33 mouse cellular contexts compared by ENCODE assay signal in the genomic region with DNA sequence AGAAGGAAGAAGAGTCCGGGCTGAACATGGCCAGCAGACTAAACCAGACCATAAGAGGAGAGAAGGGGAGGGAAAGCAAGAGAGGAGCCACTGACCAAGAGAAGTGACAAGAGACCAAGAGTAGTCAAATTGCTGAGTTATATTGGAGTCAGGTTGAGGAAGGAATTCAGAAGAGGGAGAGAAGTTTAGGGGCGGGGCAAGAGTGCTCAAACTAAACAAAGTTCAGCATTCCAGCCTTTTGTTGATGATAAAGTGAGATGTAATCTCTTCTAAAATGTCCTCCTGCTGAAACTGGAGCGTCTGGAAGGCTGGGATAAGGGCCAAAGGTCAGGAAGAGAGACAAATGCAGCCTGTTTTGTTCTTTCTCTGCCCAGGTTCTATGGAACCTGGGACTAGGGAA. TPM values are rescaled to one million over a fixed set of nuclear protein-coding genes. Genes with fewer than 3 reads are reported as not detected.
A peak's percentile ranks its signal among the peaks of the same experiment; 100 is the strongest.
DNase-seq lines count a peak whose midpoint lies in the region; ATAC-seq and TF ChIP-seq lines count a peak whose summit lies in the region.
"Had no signal": no experiment of that assay in that cellular context is flagged by ENCODE, and none has a peak within 500 bp of the region (broad histone marks: within the 10 kb centered on the region; RNA-seq: fewer than 3 reads in every experiment).

No protein-coding gene starts in this region.

- DNase-seq in kidney, adult 2 months: peak; percentile 45
- no peak for DNase-seq in kidney, postnatal 14 days
- DNase-seq in kidney, postnatal 0 days (ENCODE audit: low spot score): peak; percentile 74
- DNase-seq in kidney, postnatal 10 days: no peak
- peak; percentile 89 for DNase-seq in R1 (ENCODE audit: low read depth, low spot score)
- no peak for DNase-seq in embryonic facial prominence, embryonic 10.5 days (ENCODE audit: low spot score)
- DNase-seq in cerebellum, postnatal 14 days: no peak
- DNase-seq: adrenal gland, adult 2 months; adrenal gland, postnatal 36 days; cerebellum, adult 8-10 months; cerebellum, postnatal 36 days; gastrocnemius, adult 2 months; heart, adult 2 months; heart, postnatal 14 days; layer of hippocampus, postnatal 36 days; liver, embryonic 13.5 days; lung, adult 18-20 months; lung, postnatal 4 days; right cerebral cortex, adult 18-20 months; spleen, adult 18-20 months had no signal

- H3K36me3 ChIP-seq in kidney, adult 2 months (ENCODE audit: control insufficient read depth, insufficient read depth, low read length): no peaks in the 10 kb centered on the region
- H3K36me3 ChIP-seq in kidney, postnatal 0 days (ENCODE audit: insufficient read depth, low read length): no peaks in the 10 kb centered on the region
- H3K36me3 ChIP-seq in embryonic facial prominence, embryonic 10.5 days (replicated peaks): no peaks in the 10 kb centered on the region
- H3K36me3 ChIP-seq: intestine, embryonic 15.5 days; limb, embryonic 10.5 days; limb, embryonic 15.5 days; liver, embryonic 13.5 days; midbrain, embryonic 12.5 days; neural tube, embryonic 12.5 days had no signal

- H3K4me1 ChIP-seq in kidney, adult 2 months (ENCODE audit: control insufficient read depth, insufficient read depth, low read length): peaks cover 9% of the 10 kb centered on the region; the same call in 1 of the 2 replicates
- peaks cover 14% of the 10 kb centered on the region; the same call in 1 of the 2 replicates for H3K4me1 ChIP-seq in kidney, postnatal 0 days (replicated peaks; ENCODE audit: insufficient read depth, low read length)
- H3K4me1 ChIP-seq in embryonic facial prominence, embryonic 10.5 days: peaks cover 40% of the 10 kb centered on the region
- H3K4me1 ChIP-seq: megakaryocyte, embryonic 14.5 days; neural tube, embryonic 12.5 days had no signal

- no peaks in the 10 kb centered on the region for H3K9me3 ChIP-seq in kidney, postnatal 0 days (replicated peaks; ENCODE audit: low read length)
- H3K9me3 ChIP-seq in embryonic facial prominence, embryonic 10.5 days: no peaks in the 10 kb centered on the region
- H3K9me3 ChIP-seq: intestine, embryonic 15.5 days; limb, embryonic 10.5 days; limb, embryonic 15.5 days; liver, embryonic 13.5 days; megakaryocyte, embryonic 14.5 days; midbrain, embryonic 12.5 days; neural tube, embryonic 12.5 days had no signal

- H3K27ac ChIP-seq in kidney, adult 2 months (ENCODE audit: insufficient read depth, low read depth, low read length): 0 out of 2 replicates have a peak overlapping the region, but pooled peaks have one; percentile 16
- H3K27ac ChIP-seq in kidney, postnatal 0 days: peak overlapping the region; percentile 1; the same call in 1 of the 2 replicates
- H3K27ac ChIP-seq in embryonic facial prominence, embryonic 10.5 days (replicated peaks): peak overlapping the region; percentile 7; the same call in 1 of the 2 replicates
- H3K27ac ChIP-seq: gastrocnemius, adult 2 months; heart, adult 2 months; hindbrain, postnatal 0 days; intestine, embryonic 15.5 days; limb, embryonic 10.5 days; limb, embryonic 15.5 days; liver, embryonic 13.5 days; midbrain, embryonic 12.5 days; neural tube, embryonic 12.5 days had no signal

- TF ChIP-seq CTCF in kidney, adult 2 months (conservative IDR thresholded peaks at IDR 0.05; ENCODE audit: insufficient read depth, insufficient read length, low read depth, low read length): no peak
- no peak for TF ChIP-seq CTCF in kidney, postnatal 0 days (IDR thresholded peaks at IDR 0.05; ENCODE audit: low read depth)

- H3K27me3 ChIP-seq in kidney, adult 2 months (replicated peaks; ENCODE audit: control insufficient read depth, insufficient read depth, low read length): no peaks in the 10 kb centered on the region
- H3K27me3 ChIP-seq in kidney, postnatal 0 days (ENCODE audit: insufficient read depth, low read length): no peaks in the 10 kb centered on the region
- 0 out of 2 replicates have a peak, but pooled peaks cover 9% of the 10 kb centered on the region for H3K27me3 ChIP-seq in embryonic facial prominence, embryonic 10.5 days (replicated peaks; ENCODE audit: low read depth, poor library complexity, severe bottlenecking)
- H3K27me3 ChIP-seq: CH12.LX; intestine, embryonic 15.5 days; neural tube, embryonic 12.5 days had no signal

- no peak overlapping the region for H3K4me3 ChIP-seq in kidney, adult 2 months (ENCODE audit: insufficient read depth, low read depth, low read length)
- no peak overlapping the region for H3K4me3 ChIP-seq in kidney, postnatal 0 days (replicated peaks; ENCODE audit: low read depth, low read length)
- H3K4me3 ChIP-seq in embryonic facial prominence, embryonic 10.5 days: no peak overlapping the region
- H3K4me3 ChIP-seq: gastrocnemius, adult 2 months; heart, adult 2 months; intestine, embryonic 15.5 days; limb, embryonic 10.5 days; limb, embryonic 15.5 days; liver, embryonic 13.5 days; megakaryocyte, embryonic 14.5 days; midbrain, embryonic 12.5 days; myocyte; neural tube, embryonic 12.5 days had no signal

- H3K9ac ChIP-seq in kidney, postnatal 0 days (ENCODE audit: low read depth, low read length): no peak overlapping the region
- H3K9ac ChIP-seq: intestine, embryonic 15.5 days; limb, embryonic 15.5 days; liver, embryonic 13.5 days; midbrain, embryonic 12.5 days; neural tube, embryonic 12.5 days had no signal

- 43% methylated on average over 3 of the region's 3 CpGs for WGBS in kidney, adult 2 months
- 39% methylated on average over 3 of the region's 3 CpGs for WGBS in kidney, postnatal 0 days
- WGBS in embryonic facial prominence, embryonic 10.5 days: 54% methylated on average over 3 of the region's 3 CpGs

- no peak for TF ChIP-seq POLR2A in kidney, adult 2 months (IDR thresholded peaks at IDR 0.05; ENCODE audit: low read depth, low read length)

- H3K4me2 ChIP-seq in kidney, postnatal 0 days (ENCODE audit: low read length): no peak overlapping the region
- H3K4me2 ChIP-seq: intestine, embryonic 15.5 days; limb, embryonic 15.5 days; liver, embryonic 13.5 days; midbrain, embryonic 12.5 days; neural tube, embryonic 12.5 days had no signal

- no peak for ATAC-seq in kidney, postnatal 0 days (replicated peaks; ENCODE audit: low FRiP score, low read depth)
- no peak for ATAC-seq in erythroblast, adult 5-6 weeks (replicated peaks; ENCODE audit: low FRiP score, poor library complexity, severe bottlenecking)
- ATAC-seq: activated CD4-positive, CD25-positive, alpha-beta regulatory T cell, adult 4 months; forebrain, embryonic 16.5 days; hindbrain, postnatal 0 days; intestine, embryonic 15.5 days; lung, postnatal 0 days had no signal

RNA-seq across cellular contexts. Expression of gene Polr2m, which starts 4.3 kb away (rescaled TPM):
- 260 and 520 TPM in 2 replicates for polyA plus RNA-seq in kidney, adult 2 months (2012; rRNA removed)
- 324 and 337 TPM in 2 replicates for polyA plus RNA-seq in kidney, postnatal 0 days (2015; fragmentation: Nextera tagmentation; extraction: Ambion mirVana)
- polyA plus RNA-seq in embryonic facial prominence, embryonic 10.5 days (2016; fragmentation: Nextera tagmentation; extraction: Ambion mirVana): 582 and 585 TPM in 2 replicates
- total RNA-seq in erythroblast, adult 5-6 weeks (2015; ENCODE audit: low replicate concordance): 20.1 and 21.1 TPM in 2 replicates
- 28.3 and 36.2 TPM in 2 replicates for total RNA-seq in erythroblast, adult 5-6 weeks (2017; ENCODE audit: low replicate concordance)

Comparison
In these comparisons a context has a peak if more than half of its experiments do, and no peak if none do; other contexts are left out.
1. DNase-seq: peak in kidney, adult 2 months (single experiment), kidney, postnatal 0 days (single experiment) and R1 (single experiment); none in kidney, postnatal 14 days (single experiment), kidney, postnatal 10 days (single experiment), embryonic facial prominence, embryonic 10.5 days (single experiment) and cerebellum, postnatal 14 days (0 of 2).
2. Peak in every context shown above with its lines, with median percentiles within 50 percentile points of each other: H3K27ac ChIP-seq.